Mouse (Mus musculus) lung, postnatal 0 days (tissue): ENCODE results near the gene Tmem44. TPM values are rescaled to one million over a fixed set of nuclear protein-coding genes. Genes with fewer than 3 reads are reported as not detected.
A peak's percentile ranks its signal among the peaks of the same experiment; 100 is the strongest.

Experiments used
- ATAC-seq: fragments of 200-750 bp; cut with Nextera tagmentation; 2 replicates; pipeline ENCODE4 v1.8.0; 2017; ENCODE audit warnings: moderate library complexity
- DNase-seq: peaks from one replicate; pipeline ENCODE4 v3.0.0-alpha.2; 2016; ENCODE audit warnings: low spot score
- H3K27ac ChIP-seq: fragments of 300-500 bp; sonication (generic); 2 replicates; pipeline ENCODE4 v1.5.1; 2014; ENCODE audit warnings: antibody characterized with exemption, mild to moderate bottlenecking, low read length, mixed read lengths
- H3K27me3 ChIP-seq: fragments of 300-500 bp; sonication (generic); replicated peaks from 2 replicates; pipeline ENCODE4 v1.6.1; 2014; ENCODE audit warnings: low read length, mixed read lengths; ENCODE audit not compliant: insufficient read depth
- H3K36me3 ChIP-seq: fragments of 300-500 bp; sonication (generic); 2 replicates; pipeline ENCODE4 v1.6.1; 2014; ENCODE audit warnings: low read length, mixed read lengths; ENCODE audit not compliant: insufficient read depth
- H3K4me1 ChIP-seq: fragments of 300-500 bp; sonication (generic); 2 replicates; pipeline ENCODE4 v1.6.1; 2014; ENCODE audit warnings: antibody characterized with exemption, low read depth, low read length, mixed read lengths; ENCODE audit not compliant: insufficient read depth
- H3K4me2 ChIP-seq: fragments of 300-500 bp; sonication (generic); replicated peaks from 2 replicates; pipeline ENCODE4 v1.6.1; 2014; ENCODE audit warnings: low read depth, mild to moderate bottlenecking, low read length, moderate library complexity, mixed read lengths
- H3K4me3 ChIP-seq: fragments of 300-500 bp; sonication (generic); 2 replicates; pipeline ENCODE4 v1.5.1; 2014; ENCODE audit warnings: low read depth, low read length
- H3K9ac ChIP-seq: fragments of 300-500 bp; sonication (generic); replicated peaks from 2 replicates; pipeline ENCODE4 v1.6.1; 2014; ENCODE audit warnings: low read depth, mild to moderate bottlenecking
- H3K9me3 ChIP-seq: fragments of 300-500 bp; sonication (generic); 2 replicates; pipeline ENCODE4 v1.6.1; 2016; ENCODE audit warnings: low read length, mixed read lengths
- CTCF ChIP-seq: IDR thresholded peaks from 2 replicates; pipeline ENCODE4 v1.5.1; 2016; ENCODE audit warnings: antibody characterized with exemption, mild to moderate bottlenecking
- EP300 ChIP-seq: IDR thresholded peaks from 2 replicates; pipeline ENCODE4 v1.6.1; 2016; ENCODE audit warnings: antibody characterized with exemption, mild to moderate bottlenecking, control low read depth
- WGBS: fragments of 180-500 bp; shearing (Covaris S2); extraction: QIAGEN DNeasy Blood & Tissue Kit; methylation state at CpG from one replicate; pipeline ENCODE4 v1.1.7; 2014; 5-methylcytosine and 5-hydroxymethylcytosine counted together
- polyA plus RNA-seq: library from polyadenylated mRNA; unstranded; fragments of >200 nt; fragmentation: Nextera tagmentation; extraction: Ambion mirVana; gene quantifications from 2 replicates; pipeline ENCODE4 v1.2.1, GENCODE M21; 2015

The Tmem44 gene
- polyA plus RNA-seq, 1 experiment from 2014 or later, result 17.9 TPM

GRCm38 (mm10) chr16:30511563-30512340 lies 38.9 kb downstream of the Tmem44 start:
- Histone ChIP-seq H3K4me2 (peak overlapping the region; percentile 74; the same call in 1 of the 2 replicates), H3K9ac (peak overlapping the region; percentile 87; the same call in 1 of the 2 replicates), H3K27ac (no peak overlapping the region), H3K36me3 (no peaks in the 10 kb centered on the region), H3K27me3 (no peaks in the 10 kb centered on the region), H3K4me3 (no peak overlapping the region), H3K4me1 (peaks cover 7% of the 10 kb centered on the region; the same call in 1 of the 2 replicates), H3K9me3 (no peaks in the 10 kb centered on the region)
- DNase-seq (no peak), ATAC-seq (no peak)
- no peak for TF ChIP-seq EP300
- TF ChIP-seq CTCF, result no peak
- 82% methylated on average over 13 of the region's 13 CpGs for WGBS

GRCm38 (mm10) chr16:30510504-30511451 lies 39.9 kb downstream of the Tmem44 start:
- H3K27ac ChIP-seq, result peak overlapping the region; percentile 91

GRCm38 (mm10) chr16:30510091-30510490 lies 40.6 kb downstream of the Tmem44 start:
- H3K9me3 ChIP-seq, result no peaks in the 10 kb centered on the region
- H3K27me3 ChIP-seq, result no peaks in the 10 kb centered on the region
- H3K9ac ChIP-seq, result peak overlapping the region; percentile 87
- ATAC-seq, result no peak
- H3K4me2 ChIP-seq, result peak overlapping the region; percentile 74
- 28% methylated on average over 9 of the region's 9 CpGs for WGBS
- H3K4me1 ChIP-seq, result peaks cover 7% of the 10 kb centered on the region; the same call in 1 of the 2 replicates
- H3K36me3 ChIP-seq, result no peaks in the 10 kb centered on the region
- DNase-seq, result no peak
- H3K4me3 ChIP-seq, result peak overlapping the region; percentile 67
- H3K27ac ChIP-seq, result no peak overlapping the region
- TF ChIP-seq EP300 (no peak), CTCF (no peak)

More at GRCm38 (mm10) chr16:30510504-30511451, 39.9 kb downstream of the Tmem44 start:
- TF ChIP-seq CTCF (0 out of 2 replicates have a peak, but pooled peaks have one; percentile 4), EP300 (no peak)
- Histone ChIP-seq H3K9me3 (no peaks in the 10 kb centered on the region), H3K4me1 (peaks cover 7% of the 10 kb centered on the region; the same call in 1 of the 2 replicates), H3K27me3 (no peaks in the 10 kb centered on the region), H3K36me3 (no peaks in the 10 kb centered on the region), H3K4me2 (peak overlapping the region; percentile 74), H3K4me3 (peak overlapping the region; percentile 67), H3K9ac (peak overlapping the region; percentile 87)
- DNase-seq (peak; percentile 93), ATAC-seq (peak; percentile 87)
- WGBS, result 2% methylated on average over 44 of the region's 44 CpGs

- no peak for ATAC-seq
- WGBS, result 89% methylated on average over 12 of the region's 12 CpGs
- Histone ChIP-seq H3K27me3 (no peaks in the 10 kb centered on the region), H3K9ac (no peak overlapping the region), H3K9me3 (no peaks in the 10 kb centered on the region), H3K27ac (no peak overlapping the region), H3K4me2 (no peak overlapping the region), H3K36me3 (no peaks in the 10 kb centered on the region), H3K4me1 (peaks cover 7% of the 10 kb centered on the region; the same call in 1 of the 2 replicates), H3K4me3 (no peak overlapping the region)
- no peak for DNase-seq
- no peak for TF ChIP-seq CTCF
- TF ChIP-seq EP300, result no peak
Measured at GRCm38 (mm10) chr16:30509340-30509739, 41.3 kb downstream of the Tmem44 start.

- Histone ChIP-seq H3K27ac (no peak overlapping the region), H3K4me3 (no peak overlapping the region), H3K9me3 (no peaks in the 10 kb centered on the region), H3K4me1 (peaks cover 7% of the 10 kb centered on the region; the same call in 1 of the 2 replicates), H3K4me2 (no peak overlapping the region), H3K27me3 (no peaks in the 10 kb centered on the region), H3K36me3 (no peaks in the 10 kb centered on the region), H3K9ac (no peak overlapping the region)
- 92% methylated on average over 9 of the region's 9 CpGs for WGBS
- no peak for DNase-seq
- ATAC-seq, result no peak
- TF ChIP-seq CTCF, result no peak
- TF ChIP-seq EP300, result no peak
Measured at GRCm38 (mm10) chr16:30508738-30509137, 41.9 kb downstream of the Tmem44 start.

- no peaks in the 10 kb centered on the region for H3K36me3 ChIP-seq
- TF ChIP-seq EP300 (no peak), CTCF (no peak)
- no peak overlapping the region for H3K4me2 ChIP-seq
- H3K27me3 ChIP-seq, result no peaks in the 10 kb centered on the region
- peaks cover 9% of the 10 kb centered on the region for H3K4me1 ChIP-seq
- no peak for DNase-seq
- H3K27ac ChIP-seq, result no peak overlapping the region
- ATAC-seq, result no peak
- WGBS, result 38% methylated on average over 10 of the region's 10 CpGs
- no peaks in the 10 kb centered on the region for H3K9me3 ChIP-seq
- H3K9ac ChIP-seq, result no peak overlapping the region
- no peak overlapping the region for H3K4me3 ChIP-seq
Measured at GRCm38 (mm10) chr16:30507120-30507519, 43.5 kb downstream of the Tmem44 start.
